ENCODE assay signal across 14 mouse cellular contexts in the genomic region with DNA sequence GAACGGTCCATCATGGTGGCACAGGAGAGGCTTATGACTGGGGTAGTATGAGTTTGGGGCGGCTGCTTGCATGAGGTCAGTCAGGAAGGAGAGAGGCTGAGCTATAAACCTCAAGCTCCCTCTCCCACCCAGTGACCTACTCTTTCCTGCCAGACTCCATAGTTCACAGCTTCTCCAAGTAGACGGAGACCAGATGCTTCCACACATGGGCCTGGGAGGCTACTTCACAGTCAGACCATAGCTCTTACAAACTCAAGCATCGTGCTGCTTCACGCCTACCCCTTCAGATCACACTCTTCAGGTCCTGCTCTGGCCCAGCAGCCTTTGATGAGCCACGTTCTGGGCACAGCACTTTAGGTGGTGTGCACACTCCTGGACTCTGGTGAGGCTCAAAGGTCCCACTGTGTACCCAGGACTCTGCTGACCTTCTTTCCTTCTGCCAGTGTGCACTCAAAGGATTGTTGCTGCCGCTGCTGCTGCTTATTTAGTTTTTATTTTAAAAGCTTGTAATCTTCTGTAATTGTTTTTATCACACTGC.
DNase-seq lines count a peak whose midpoint lies in the region; ATAC-seq and TF ChIP-seq lines count a peak whose summit lies in the region.
"Had no signal": no experiment of that assay in that cellular context is flagged by ENCODE, and none has a peak within 500 bp of the region (broad histone marks: within the 10 kb centered on the region; RNA-seq: fewer than 3 reads in every experiment).

No protein-coding gene starts in this region.

- DNase-seq in forebrain, postnatal 0 days, result no peak
- peak; percentile 32 for DNase-seq in kidney, adult 2 months
- DNase-seq in kidney, postnatal 14 days, result no peak
- DNase-seq in lung, embryonic 14.5 days, result no peak
- DNase-seq in lung, postnatal 4 days, result no peak
- DNase-seq in embryonic facial prominence, embryonic 10.5 days (ENCODE audit: low spot score), result no peak
- DNase-seq in urinary bladder, postnatal 14 days (ENCODE audit: low spot score), result no peak
- DNase-seq: adrenal gland, postnatal 14 days; cerebellum, adult 8-10 months; gastrocnemius, postnatal 25 days; heart, postnatal 4 days; thymus, adult 18-20 months had no signal

- H3K27ac ChIP-seq in forebrain, postnatal 0 days (ENCODE audit: low read depth, low read length), result no peak overlapping the region
- H3K27ac ChIP-seq in forebrain, embryonic 12.5 days, result no peak overlapping the region
- H3K27ac ChIP-seq in kidney, adult 2 months (ENCODE audit: insufficient read depth, low read depth, low read length), result no peak overlapping the region
- 0 out of 2 replicates have a peak overlapping the region, but pooled peaks have one; percentile 42 for H3K27ac ChIP-seq in lung, embryonic 14.5 days (ENCODE audit: low read depth)
- peak overlapping the region; percentile 52; the same call in 1 of the 2 replicates for H3K27ac ChIP-seq in embryonic facial prominence, embryonic 10.5 days (replicated peaks)

- TF ChIP-seq POLR2A in kidney, adult 2 months (IDR thresholded peaks at IDR 0.05; ENCODE audit: low read depth, low read length), result no peak

- no peaks in the 10 kb centered on the region for H3K4me1 ChIP-seq in forebrain, postnatal 0 days (ENCODE audit: insufficient read depth)
- peaks cover 15% of the 10 kb centered on the region for H3K4me1 ChIP-seq in forebrain, embryonic 12.5 days
- H3K4me1 ChIP-seq in kidney, adult 2 months (ENCODE audit: control insufficient read depth, insufficient read depth, low read length), result peaks cover 3% of the 10 kb centered on the region
- peaks cover 10% of the 10 kb centered on the region; the same call in 1 of the 2 replicates for H3K4me1 ChIP-seq in lung, embryonic 14.5 days (ENCODE audit: insufficient read depth)
- H3K4me1 ChIP-seq in embryonic facial prominence, embryonic 10.5 days, result peaks cover 15% of the 10 kb centered on the region

- H3K36me3 ChIP-seq in forebrain, postnatal 0 days (ENCODE audit: insufficient read depth), result no peaks in the 10 kb centered on the region
- H3K36me3 ChIP-seq in forebrain, embryonic 12.5 days (replicated peaks), result no peaks in the 10 kb centered on the region
- no peaks in the 10 kb centered on the region; the same call in 1 of the 2 replicates for H3K36me3 ChIP-seq in kidney, adult 2 months (ENCODE audit: control insufficient read depth, insufficient read depth, low read length)
- no peaks in the 10 kb centered on the region for H3K36me3 ChIP-seq in lung, embryonic 14.5 days (ENCODE audit: insufficient read depth)
- no peaks in the 10 kb centered on the region for H3K36me3 ChIP-seq in embryonic facial prominence, embryonic 10.5 days (replicated peaks)

- H3K9ac ChIP-seq in forebrain, postnatal 0 days, result no peak overlapping the region
- H3K9ac ChIP-seq in forebrain, embryonic 12.5 days, result no peak overlapping the region
- H3K9ac ChIP-seq in lung, embryonic 14.5 days, result no peak overlapping the region

- no peaks in the 10 kb centered on the region for H3K9me3 ChIP-seq in forebrain, postnatal 0 days (ENCODE audit: low read length)
- no peaks in the 10 kb centered on the region for H3K9me3 ChIP-seq in forebrain, embryonic 12.5 days
- H3K9me3 ChIP-seq in lung, embryonic 14.5 days (ENCODE audit: low read depth, low read length), result no peaks in the 10 kb centered on the region
- no peaks in the 10 kb centered on the region for H3K9me3 ChIP-seq in embryonic facial prominence, embryonic 10.5 days

- WGBS in forebrain, postnatal 0 days, result 65% methylated on average over 7 of the region's 7 CpGs
- 76% methylated on average over 7 of the region's 7 CpGs for WGBS in forebrain, embryonic 12.5 days
- WGBS in kidney, adult 2 months, result 61% methylated on average over 7 of the region's 7 CpGs
- WGBS in lung, embryonic 14.5 days, result 46% methylated on average over 7 of the region's 7 CpGs
- 76% methylated on average over 7 of the region's 7 CpGs for WGBS in embryonic facial prominence, embryonic 10.5 days

- ATAC-seq in forebrain, postnatal 0 days, result 0 out of 2 replicates have a peak, but pooled peaks have one; percentile 14
- ATAC-seq in forebrain, embryonic 12.5 days (ENCODE audit: low FRiP score), result no peak
- ATAC-seq in lung, embryonic 14.5 days (ENCODE audit: insufficient read depth), result no peak

- TF ChIP-seq CTCF in forebrain, postnatal 0 days (IDR thresholded peaks at IDR 0.05; ENCODE audit: low read depth), result no peak
- no peak for TF ChIP-seq CTCF in kidney, adult 2 months (conservative IDR thresholded peaks at IDR 0.05; ENCODE audit: insufficient read depth, insufficient read length, low read depth, low read length)
- no peak for TF ChIP-seq CTCF in lung, embryonic 14.5 days (IDR thresholded peaks at IDR 0.05; ENCODE audit: low read depth)

- H3K4me3 ChIP-seq in forebrain, postnatal 0 days (ENCODE audit: low read depth, low read length), result no peak overlapping the region
- no peak overlapping the region for H3K4me3 ChIP-seq in forebrain, embryonic 12.5 days (replicated peaks)
- H3K4me3 ChIP-seq in kidney, adult 2 months (ENCODE audit: insufficient read depth, low read depth, low read length), result no peak overlapping the region
- H3K4me3 ChIP-seq in lung, embryonic 14.5 days (ENCODE audit: low read depth, low read length), result no peak overlapping the region
- no peak overlapping the region for H3K4me3 ChIP-seq in embryonic facial prominence, embryonic 10.5 days

- H3K27me3 ChIP-seq in forebrain, postnatal 0 days (ENCODE audit: insufficient read depth, low read length), result no peaks in the 10 kb centered on the region
- no peaks in the 10 kb centered on the region for H3K27me3 ChIP-seq in forebrain, embryonic 12.5 days
- no peaks in the 10 kb centered on the region for H3K27me3 ChIP-seq in kidney, adult 2 months (replicated peaks; ENCODE audit: control insufficient read depth, insufficient read depth, low read length)
- H3K27me3 ChIP-seq in lung, embryonic 14.5 days (ENCODE audit: insufficient read depth, low read length), result no peaks in the 10 kb centered on the region
- H3K27me3 ChIP-seq in embryonic facial prominence, embryonic 10.5 days (replicated peaks; ENCODE audit: low read depth, poor library complexity, severe bottlenecking), result no peaks in the 10 kb centered on the region

- H3K4me2 ChIP-seq in forebrain, postnatal 0 days (ENCODE audit: low read depth), result no peak overlapping the region
- H3K4me2 ChIP-seq in forebrain, embryonic 12.5 days, result no peak overlapping the region
- H3K4me2 ChIP-seq in lung, embryonic 14.5 days, result no peak overlapping the region
- H3K4me2 ChIP-seq: heart, embryonic 11.5 days had no signal

Comparison
In these comparisons a context has a peak if more than half of its experiments do, and no peak if none do; other contexts are left out.
1. H3K27ac ChIP-seq: peak in lung, embryonic 14.5 days (single experiment) and embryonic facial prominence, embryonic 10.5 days (single experiment); none in forebrain, postnatal 0 days (single experiment), forebrain, embryonic 12.5 days (single experiment) and kidney, adult 2 months (single experiment).